Mouse (Mus musculus): ENCODE data around the gene Art1.

The Art1 gene

GRCm38 (mm10) chr7:102108206-102108605 lies 6.7 kb downstream of the Art1 start:
- DNase-seq (ENCODE audit: low spot score in 2 of 2): no peak

- no peak for DNase-seq (ENCODE audit: low spot score in 2 of 2)
These were observed 7.6 kb downstream of the Art1 start, which contains the start of gene Art5 for GRCm38 (mm10) chr7:102109171-102109570. Gene Art5 (minus strand): TSS chr7:102109489.

GRCm38 (mm10) chr7:102109746-102110145 lies 8.2 kb downstream of the Art1 start:
- DNase-seq (ENCODE audit: low spot score in 2 of 2): no peak

- no peak for DNase-seq (ENCODE audit: low spot score in 2 of 2)
These were observed 11.7 kb downstream of the Art1 start for GRCm38 (mm10) chr7:102113151-102113729.

- DNase-seq (ENCODE audit: low spot score in 2 of 2): no peak
These were observed 15.2 kb downstream of the Art1 start, which contains the start of gene Chrna10 for GRCm38 (mm10) chr7:102116579-102117331. Gene Chrna10 (minus strand): TSS chr7:102116828.

GRCm38 (mm10) chr7:102117382-102117781 lies 15.8 kb downstream of the Art1 start:
- DNase-seq (ENCODE audit: low spot score in 2 of 2): no peak

GRCm38 (mm10) chr7:102120326-102120725 lies 18.8 kb downstream of the Art1 start:
- no peak for DNase-seq (ENCODE audit: low spot score in 2 of 2)

- DNase-seq (ENCODE audit: low spot score in 2 of 2): no peak
These were observed 30.9 kb downstream of the Art1 start for GRCm38 (mm10) chr7:102132395-102132794.

GRCm38 (mm10) chr7:102137464-102137863 lies 35.9 kb downstream of the Art1 start:
- DNase-seq (ENCODE audit: low spot score in 2 of 2): peak; percentile 16 to 22

- no peak for DNase-seq (ENCODE audit: low spot score in 2 of 2)
These were observed 36.4 kb downstream of the Art1 start for GRCm38 (mm10) chr7:102137898-102138297.

- no peak for DNase-seq (ENCODE audit: low spot score in 2 of 2)
These were observed 52.1 kb downstream of the Art1 start for GRCm38 (mm10) chr7:102153691-102154090.

All from natural killer cell, adult 2 months (primary cell).